ENCODE assay signal across 1 mouse cellular context in the genomic region with DNA sequence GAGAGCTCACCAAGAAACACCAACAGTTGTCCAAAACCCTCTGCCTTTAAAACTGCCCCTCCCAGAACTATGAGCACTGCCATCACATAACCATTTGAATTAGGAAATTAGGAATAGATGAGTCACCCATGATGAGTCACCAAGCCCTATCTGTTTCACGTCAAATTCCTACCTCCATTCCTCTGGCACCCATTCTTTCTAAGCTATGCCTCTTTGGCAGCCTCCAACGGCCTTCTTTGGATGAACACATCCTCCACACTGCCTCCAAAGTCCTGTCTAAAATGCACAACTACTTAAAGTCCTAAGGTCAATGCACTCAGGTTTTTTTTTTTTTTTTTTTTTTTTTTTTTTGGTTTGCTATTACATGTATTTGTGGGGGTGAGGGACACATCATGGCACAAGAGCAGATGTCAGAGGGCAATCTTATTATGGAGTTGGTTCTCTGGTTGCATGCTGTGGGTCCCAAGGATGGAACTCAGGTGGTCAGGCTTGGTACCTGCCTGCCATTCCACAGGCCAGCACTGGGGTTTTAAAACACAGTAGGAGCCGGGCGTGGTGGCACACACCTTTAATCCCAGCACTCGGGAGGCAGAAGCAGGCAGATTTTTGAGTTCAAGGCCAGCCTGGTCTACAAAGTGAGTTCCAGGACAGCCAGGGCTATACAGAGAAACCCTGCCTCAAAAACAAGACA.
A peak's percentile ranks its signal among the peaks of the same experiment; 100 is the strongest.
TF ChIP-seq lines count a peak whose summit lies in the region.

No protein-coding gene starts in this region.

TF ChIP-seq in CH12.LX, 34 proteins besides CTCF, POLR2A, EP300 and RAD21 (continued from another document):
- TF ChIP-seq JUND (conservative IDR thresholded peaks at IDR 0.05; ENCODE audit: low read depth, low read length) (peak; percentile 77), PAX5 (IDR thresholded peaks at IDR 0.05; ENCODE audit: low read length) (no peak), NRF1 (IDR thresholded peaks at IDR 0.05; ENCODE audit: low read depth, low read length) (no peak), USF1 (IDR thresholded peaks at IDR 0.05; ENCODE audit: low read depth, low read length) (no peak), ZMIZ1 (IDR thresholded peaks at IDR 0.05; ENCODE audit: low read depth, low read length) (no peak), ELF1 (IDR thresholded peaks at IDR 0.05; ENCODE audit: low read depth, low read length) (no peak), ZNF384 (IDR thresholded peaks at IDR 0.05; ENCODE audit: low read depth, low read length) (peak; percentile 83), MEF2A (IDR thresholded peaks at IDR 0.05; ENCODE audit: borderline replicate concordance, low read depth, low read length) (no peak), SMC3 (IDR thresholded peaks at IDR 0.05; ENCODE audit: low read depth, low read length) (no peak), ZKSCAN1 (IDR thresholded peaks at IDR 0.05; ENCODE audit: borderline replicate concordance, low read depth, low read length) (no peak), IRF4 (IDR thresholded peaks at IDR 0.05; ENCODE audit: low read depth, low read length) (no peak)
TF ChIP-seq in CH12.LX: peak in this region for 5.
